Mouse (Mus musculus) liver, embryonic 16.5 days (tissue): ENCODE measurements around the gene Tmem204. TPM values are rescaled to one million over a fixed set of nuclear protein-coding genes. Genes with fewer than 3 reads are reported as not detected.
A peak's percentile ranks its signal among the peaks of the same experiment; 100 is the strongest.

Source experiments
- ATAC-seq: fragments of 200-750 bp; cut with Nextera tagmentation; 2 replicates; pipeline ENCODE4 v1.8.0; 2017; ENCODE audit warnings: low read depth, mild to moderate bottlenecking, moderate number of reproducible peaks, moderate library complexity
- H3K27ac ChIP-seq: fragments of 300-500 bp; sonication (generic); 2 replicates; pipeline ENCODE4 v1.5.1; 2014; ENCODE audit warnings: mild to moderate bottlenecking, low read length
- H3K27me3 ChIP-seq: fragments of 300-500 bp; sonication (generic); 2 replicates; pipeline ENCODE4 v1.6.1; 2014; ENCODE audit warnings: low read depth, low read length, mixed read lengths; ENCODE audit not compliant: control insufficient read depth, insufficient read depth
- H3K36me3 ChIP-seq: fragments of 300-500 bp; sonication (generic); 2 replicates; pipeline ENCODE4 v1.6.1; 2014; ENCODE audit warnings: mild to moderate bottlenecking; ENCODE audit not compliant: control insufficient read depth, insufficient read depth
- H3K4me1 ChIP-seq: fragments of 300-500 bp; sonication (generic); 2 replicates; pipeline ENCODE4 v1.6.1; 2014; ENCODE audit warnings: low read depth, low read length, mixed read lengths; ENCODE audit not compliant: control insufficient read depth
- H3K4me2 ChIP-seq: fragments of 300-500 bp; sonication (generic); 2 replicates; pipeline ENCODE4 v1.6.1; 2014; ENCODE audit warnings: low read depth, low read length, mixed read lengths
- H3K4me3 ChIP-seq: fragments of 300-500 bp; sonication (generic); 2 replicates; pipeline ENCODE4 v1.5.1; 2014; ENCODE audit warnings: low read depth, mild to moderate bottlenecking, low read length
- H3K9ac ChIP-seq: fragments of 300-500 bp; sonication (generic); 2 replicates; pipeline ENCODE4 v1.6.1; 2014; ENCODE audit warnings: low read depth, low read length
- H3K9me3 ChIP-seq: fragments of 300-500 bp; sonication (generic); replicated peaks from 2 replicates; pipeline ENCODE4 v1.6.1; 2016; ENCODE audit warnings: low read length; ENCODE audit not compliant: control insufficient read depth
- WGBS: fragments of 180-500 bp; shearing (Covaris S2); extraction: QIAGEN DNeasy Blood & Tissue Kit; methylation state at CpG from one replicate; pipeline ENCODE4 v1.1.7; 2014; ENCODE audit not compliant: insufficient replicate concordance; 5-methylcytosine and 5-hydroxymethylcytosine counted together
- polyA plus RNA-seq: library from polyadenylated mRNA; unstranded; fragments of >200 nt; fragmentation: Nextera tagmentation; extraction: Ambion mirVana; gene quantifications from 2 replicates; pipeline ENCODE4 v1.2.1, GENCODE M21; 2015

Gene Tmem204
- polyA plus RNA-seq, 1 experiment from 2014 or later: 7.3 TPM

- no peak overlapping the region for H3K27ac ChIP-seq
Observed at GRCm38 (mm10) chr17:25077771-25078372, 5.5 kb downstream of the Tmem204 start.

GRCm38 (mm10) chr17:25076906-25077305, 6.5 kb downstream of the Tmem204 start:
- H3K36me3 ChIP-seq: no peaks in the 10 kb centered on the region
- no peak overlapping the region for H3K4me2 ChIP-seq
- H3K4me3 ChIP-seq: no peak overlapping the region
- no peaks in the 10 kb centered on the region for H3K27me3 ChIP-seq
- no peaks in the 10 kb centered on the region for H3K9me3 ChIP-seq
- no peak for ATAC-seq
- H3K27ac ChIP-seq: no peak overlapping the region
- H3K9ac ChIP-seq: no peak overlapping the region
- H3K4me1 ChIP-seq: no peaks in the 10 kb centered on the region
- WGBS: 83% methylated on average over 4 of the region's 4 CpGs

More at GRCm38 (mm10) chr17:25077771-25078372, 5.5 kb downstream of the Tmem204 start:
- no peaks in the 10 kb centered on the region for H3K27me3 ChIP-seq
- 68% methylated on average over 13 of the region's 13 CpGs for WGBS
- no peaks in the 10 kb centered on the region for H3K4me1 ChIP-seq
- 0 out of 2 replicates have a peak overlapping the region, but pooled peaks have one; percentile 5 for H3K4me3 ChIP-seq
- H3K4me2 ChIP-seq: peak overlapping the region; percentile 12; the same call in 1 of the 2 replicates
- H3K9me3 ChIP-seq: no peaks in the 10 kb centered on the region
- H3K36me3 ChIP-seq: no peaks in the 10 kb centered on the region
- no peak overlapping the region for H3K9ac ChIP-seq
- ATAC-seq: no peak

- H3K27me3 ChIP-seq: no peaks in the 10 kb centered on the region
- WGBS: 49% methylated on average over 2 of the region's 2 CpGs
- H3K4me2 ChIP-seq: no peak overlapping the region
- ATAC-seq: no peak
- no peak overlapping the region for H3K9ac ChIP-seq
- no peaks in the 10 kb centered on the region for H3K9me3 ChIP-seq
- H3K27ac ChIP-seq: no peak overlapping the region
- H3K4me1 ChIP-seq: peaks cover 17% of the 10 kb centered on the region
- H3K4me3 ChIP-seq: no peak overlapping the region
- H3K36me3 ChIP-seq: no peaks in the 10 kb centered on the region
Observed at GRCm38 (mm10) chr17:25068690-25069089, 14.7 kb downstream of the Tmem204 start.

GRCm38 (mm10) chr17:25067442-25067851, 15.9 kb downstream of the Tmem204 start:
- 29% methylated on average over 8 of the region's 8 CpGs for WGBS

GRCm38 (mm10) chr17:25066595-25066994, 16.8 kb downstream of the Tmem204 start:
- H3K4me3 ChIP-seq: no peak overlapping the region
- no peaks in the 10 kb centered on the region for H3K36me3 ChIP-seq

More at GRCm38 (mm10) chr17:25067442-25067851, 15.9 kb downstream of the Tmem204 start:
- peak overlapping the region; percentile 27; the same call in 1 of the 2 replicates for H3K27ac ChIP-seq
- H3K36me3 ChIP-seq: no peaks in the 10 kb centered on the region
- no peak overlapping the region for H3K4me2 ChIP-seq
- peaks cover 19% of the 10 kb centered on the region for H3K4me1 ChIP-seq
- no peaks in the 10 kb centered on the region for H3K9me3 ChIP-seq
- H3K27me3 ChIP-seq: no peaks in the 10 kb centered on the region
- 0 out of 2 replicates have a peak, but pooled peaks have one; percentile 12 for ATAC-seq
- no peak overlapping the region for H3K4me3 ChIP-seq
- H3K9ac ChIP-seq: no peak overlapping the region

GRCm38 (mm10) chr17:25065189-25065588, 18.2 kb downstream of the Tmem204 start:
- Histone ChIP-seq H3K4me1 (peaks cover 19% of the 10 kb centered on the region), H3K9ac (no peak overlapping the region), H3K4me3 (no peak overlapping the region), H3K36me3 (no peaks in the 10 kb centered on the region), H3K9me3 (no peaks in the 10 kb centered on the region), H3K27ac (no peak overlapping the region), H3K4me2 (no peak overlapping the region), H3K27me3 (no peaks in the 10 kb centered on the region)
- ATAC-seq: no peak
- WGBS: 67% methylated on average over 3 of the region's 3 CpGs

More at GRCm38 (mm10) chr17:25066595-25066994, 16.8 kb downstream of the Tmem204 start:
- H3K4me2 ChIP-seq: no peak overlapping the region
- no peak overlapping the region for H3K27ac ChIP-seq
- ATAC-seq: no peak
- WGBS: 87% methylated on average over 7 of the region's 7 CpGs
- no peaks in the 10 kb centered on the region for H3K9me3 ChIP-seq
- no peaks in the 10 kb centered on the region for H3K27me3 ChIP-seq
- peaks cover 19% of the 10 kb centered on the region for H3K4me1 ChIP-seq
- H3K9ac ChIP-seq: no peak overlapping the region

GRCm38 (mm10) chr17:25064351-25064750, 19.0 kb downstream of the Tmem204 start:
- Histone ChIP-seq H3K4me2 (no peak overlapping the region), H3K4me3 (no peak overlapping the region), H3K27me3 (no peaks in the 10 kb centered on the region), H3K36me3 (no peaks in the 10 kb centered on the region), H3K4me1 (peaks cover 19% of the 10 kb centered on the region), H3K9me3 (no peaks in the 10 kb centered on the region), H3K27ac (no peak overlapping the region), H3K9ac (no peak overlapping the region)
- ATAC-seq: peak; percentile 44; the same call in 1 of the 2 replicates
- 60% methylated on average over 9 of the region's 9 CpGs for WGBS

DNA sequence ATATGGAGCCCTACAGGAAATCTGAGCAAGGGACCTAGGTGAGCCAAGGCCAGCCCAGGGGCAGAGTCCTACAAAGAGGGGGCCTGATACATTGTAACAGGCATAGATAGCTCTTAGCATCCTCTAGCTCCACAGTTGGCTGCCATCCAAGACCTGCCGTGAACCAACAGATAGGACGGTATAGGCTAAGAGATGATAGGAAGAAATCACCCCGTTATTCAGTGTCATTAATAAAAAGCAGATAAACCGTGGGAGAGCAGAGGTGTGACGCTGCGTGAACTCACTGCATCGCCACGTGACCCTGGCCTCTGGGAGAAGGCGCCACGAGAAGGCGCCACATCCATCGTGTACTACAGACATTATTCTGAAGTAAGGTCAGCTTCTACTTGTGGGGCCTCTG, 19.5 kb downstream of the Tmem204 start:
- H3K9ac ChIP-seq: no peak overlapping the region
- WGBS: 37% methylated on average over 12 of the region's 12 CpGs
- H3K4me2 ChIP-seq: no peak overlapping the region
- no peaks in the 10 kb centered on the region for H3K36me3 ChIP-seq
- H3K9me3 ChIP-seq: no peaks in the 10 kb centered on the region
- peak; percentile 65 for ATAC-seq
- H3K27ac ChIP-seq: no peak overlapping the region
- no peaks in the 10 kb centered on the region for H3K27me3 ChIP-seq
- peaks cover 19% of the 10 kb centered on the region for H3K4me1 ChIP-seq
- no peak overlapping the region for H3K4me3 ChIP-seq

DNA sequence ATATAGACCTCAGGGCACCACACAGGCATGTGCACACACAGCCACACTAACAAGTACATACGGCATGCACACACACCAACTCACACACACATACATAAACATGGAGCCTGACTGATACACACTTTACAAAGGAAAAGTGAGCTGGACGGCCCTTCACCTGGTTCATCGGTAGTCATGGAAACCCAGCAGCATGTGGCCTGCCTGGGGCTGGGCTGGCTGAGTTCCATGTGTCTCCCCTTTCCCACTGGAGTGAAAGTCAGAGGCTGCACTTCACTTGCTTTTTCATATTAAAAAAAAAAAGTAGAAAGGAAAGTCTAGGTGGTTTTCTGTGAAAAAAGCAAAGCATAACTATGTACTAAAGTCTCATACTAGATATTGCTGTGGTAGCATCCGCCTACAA, 20.1 kb downstream of the Tmem204 start:
- WGBS: 87% methylated on average over 4 of the region's 4 CpGs
- Histone ChIP-seq H3K4me3 (no peak overlapping the region), H3K9ac (no peak overlapping the region), H3K27me3 (no peaks in the 10 kb centered on the region), H3K4me1 (peaks cover 19% of the 10 kb centered on the region), H3K9me3 (no peaks in the 10 kb centered on the region), H3K36me3 (no peaks in the 10 kb centered on the region), H3K27ac (no peak overlapping the region), H3K4me2 (no peak overlapping the region)
- ATAC-seq: no peak
